25 mouse cellular contexts compared by ENCODE assay signal in the genomic region with DNA sequence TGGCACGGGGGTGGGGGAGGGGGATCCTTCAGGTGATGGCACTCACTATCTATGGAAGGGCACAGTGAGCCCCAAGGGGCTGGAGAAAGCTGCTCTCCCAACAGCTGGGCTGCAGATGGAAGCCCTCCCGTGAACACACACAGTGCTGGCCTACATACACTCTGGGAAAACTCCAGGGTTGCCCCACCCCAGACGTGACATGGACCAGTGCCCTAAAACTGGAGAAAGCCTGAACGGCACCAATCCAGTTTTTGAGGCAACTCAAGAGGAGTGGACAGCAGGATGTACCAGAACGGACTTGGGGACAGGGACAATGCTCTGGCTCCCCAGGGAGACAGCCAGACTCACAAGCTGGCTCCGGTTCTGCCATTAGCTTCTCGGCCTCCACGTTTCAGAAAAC. TPM values are rescaled to one million over a fixed set of nuclear protein-coding genes. Genes with fewer than 3 reads are reported as not detected.
DNase-seq lines count a peak whose midpoint lies in the region; ATAC-seq and TF ChIP-seq lines count a peak whose summit lies in the region.
"Had no signal": no experiment of that assay in that cellular context is flagged by ENCODE, and none has a peak within 500 bp of the region (broad histone marks: within the 10 kb centered on the region; RNA-seq: fewer than 3 reads in every experiment).

No protein-coding gene starts in this region.

- no peak for TF ChIP-seq EP300 in stomach, postnatal 0 days (optimal IDR thresholded peaks at IDR 0.05)

- no peak overlapping the region for H3K27ac ChIP-seq in gastrocnemius, adult 2 months
- H3K27ac ChIP-seq in midbrain, embryonic 11.5 days (ENCODE audit: low read depth, low read length): no peak overlapping the region
- H3K27ac ChIP-seq in midbrain, embryonic 14.5 days (replicated peaks; ENCODE audit: low read depth, low read length): no peak overlapping the region
- H3K27ac ChIP-seq in stomach, postnatal 0 days (replicated peaks): no peak overlapping the region
- H3K27ac ChIP-seq: embryonic facial prominence, embryonic 13.5 days; midbrain, embryonic 15.5 days; neural tube, embryonic 15.5 days had no signal

- WGBS in midbrain, embryonic 11.5 days: 77% methylated on average over 8 of the region's 8 CpGs
- WGBS in midbrain, embryonic 14.5 days: 76% methylated on average over 8 of the region's 8 CpGs
- WGBS in stomach, postnatal 0 days: 63% methylated on average over 8 of the region's 8 CpGs

- H3K9me3 ChIP-seq in midbrain, embryonic 11.5 days (ENCODE audit: control insufficient read depth, low read length): no peaks in the 10 kb centered on the region
- no peaks in the 10 kb centered on the region for H3K9me3 ChIP-seq in midbrain, embryonic 14.5 days (ENCODE audit: control insufficient read depth, low read length)
- H3K9me3 ChIP-seq in stomach, postnatal 0 days (ENCODE audit: control insufficient read depth, low read length): no peaks in the 10 kb centered on the region
- H3K9me3 ChIP-seq: embryonic facial prominence, embryonic 13.5 days; heart, embryonic 13.5 days; midbrain, embryonic 15.5 days; neural tube, embryonic 15.5 days had no signal

- peak; percentile 51 for DNase-seq in gastrocnemius, adult 2 months
- no peak for DNase-seq in gastrocnemius, postnatal 10 days
- peak; percentile 23 for DNase-seq in midbrain, embryonic 11.5 days (ENCODE audit: low spot score, missing footprints)
- no peak for DNase-seq in midbrain, embryonic 14.5 days
- peak; percentile 51 to 64 for DNase-seq in heart, postnatal 36 days
- DNase-seq in stomach, postnatal 0 days (ENCODE audit: low spot score): no peak
- DNase-seq in left cerebral cortex, postnatal 14 days (ENCODE audit: low spot score in 2 of 2): no peak
- DNase-seq: adrenal gland, postnatal 10 days; cerebellum, adult 9-11 months; kidney, adult 18-20 months; kidney, postnatal 10 days; thymus, postnatal 14 days had no signal

- no peak for TF ChIP-seq CTCF in gastrocnemius, adult 2 months (IDR thresholded peaks at IDR 0.05)
- no peak for TF ChIP-seq CTCF in stomach, postnatal 0 days (IDR thresholded peaks at IDR 0.05; ENCODE audit: low read depth)

- no peak overlapping the region for H3K4me3 ChIP-seq in gastrocnemius, adult 2 months
- no peak overlapping the region for H3K4me3 ChIP-seq in midbrain, embryonic 11.5 days (ENCODE audit: low read depth, low read length)
- H3K4me3 ChIP-seq in midbrain, embryonic 14.5 days (replicated peaks; ENCODE audit: low read depth, low read length): no peak overlapping the region
- H3K4me3 ChIP-seq in stomach, postnatal 0 days (ENCODE audit: low read depth, low read length): no peak overlapping the region
- H3K4me3 ChIP-seq: embryonic facial prominence, embryonic 13.5 days; heart, embryonic 13.5 days; midbrain, embryonic 15.5 days; myocyte; neural tube, embryonic 15.5 days had no signal

- H3K4me2 ChIP-seq in midbrain, embryonic 11.5 days: no peak overlapping the region
- H3K4me2 ChIP-seq in midbrain, embryonic 14.5 days (ENCODE audit: low read length): no peak overlapping the region
- no peak overlapping the region for H3K4me2 ChIP-seq in stomach, postnatal 0 days (replicated peaks; ENCODE audit: low read depth)
- H3K4me2 ChIP-seq: embryonic facial prominence, embryonic 13.5 days; heart, embryonic 13.5 days; midbrain, embryonic 15.5 days; neural tube, embryonic 15.5 days had no signal

- intact Hi-C loops in gastrocnemius, adult 2 months (cut with DNase I): no loop called here
- intact Hi-C loops in heart, postnatal 36 days (cut with DNase I): no loop called here
- intact Hi-C loops in left cerebral cortex, postnatal 14 days (cut with DNase I): no loop called here

- H3K9ac ChIP-seq in midbrain, embryonic 11.5 days (ENCODE audit: low read length): no peak overlapping the region
- H3K9ac ChIP-seq in midbrain, embryonic 14.5 days (replicated peaks; ENCODE audit: low read length): no peak overlapping the region
- H3K9ac ChIP-seq in stomach, postnatal 0 days (ENCODE audit: low read length): no peak overlapping the region
- H3K9ac ChIP-seq: embryonic facial prominence, embryonic 13.5 days; heart, embryonic 13.5 days; midbrain, embryonic 15.5 days; neural tube, embryonic 15.5 days had no signal

- no peak for ATAC-seq in midbrain, embryonic 11.5 days (ENCODE audit: low FRiP score)
- ATAC-seq in midbrain, embryonic 14.5 days (ENCODE audit: low FRiP score, low TSS enrichment): no peak
- peak; percentile 30; the same call in 1 of the 2 replicates for ATAC-seq in stomach, postnatal 0 days (ENCODE audit: low FRiP score, low TSS enrichment)
- ATAC-seq in erythroblast, adult 5-6 weeks (replicated peaks; ENCODE audit: low FRiP score, poor library complexity, severe bottlenecking): no peak
- ATAC-seq: activated CD4-positive, CD25-positive, alpha-beta regulatory T cell, adult 4 months; forebrain, embryonic 16.5 days; midbrain, embryonic 15.5 days had no signal

- H3K27me3 ChIP-seq in midbrain, embryonic 11.5 days (ENCODE audit: control insufficient read depth, insufficient read depth, low read length): no peaks in the 10 kb centered on the region
- no peaks in the 10 kb centered on the region for H3K27me3 ChIP-seq in midbrain, embryonic 14.5 days (ENCODE audit: control insufficient read depth, insufficient read depth, low read length)
- no peaks in the 10 kb centered on the region for H3K27me3 ChIP-seq in stomach, postnatal 0 days (ENCODE audit: control insufficient read depth, insufficient read depth, low read length)
- H3K27me3 ChIP-seq: embryonic facial prominence, embryonic 13.5 days; heart, embryonic 13.5 days; midbrain, embryonic 15.5 days; neural tube, embryonic 15.5 days had no signal

- H3K36me3 ChIP-seq in midbrain, embryonic 11.5 days (ENCODE audit: control insufficient read depth, insufficient read depth, low read length): peaks cover 2% of the 10 kb centered on the region; the same call in 1 of the 2 replicates
- no peaks in the 10 kb centered on the region for H3K36me3 ChIP-seq in midbrain, embryonic 14.5 days (ENCODE audit: control insufficient read depth, insufficient read depth, low read length)
- H3K36me3 ChIP-seq in stomach, postnatal 0 days (ENCODE audit: control insufficient read depth, insufficient read depth, low read length): no peaks in the 10 kb centered on the region; the same call in 1 of the 2 replicates
- H3K36me3 ChIP-seq: G1E; midbrain, embryonic 15.5 days had no signal

- 0 out of 2 replicates have a peak, but pooled peaks cover 3% of the 10 kb centered on the region for H3K4me1 ChIP-seq in midbrain, embryonic 11.5 days (ENCODE audit: control insufficient read depth, insufficient read depth, low read length)
- no peaks in the 10 kb centered on the region for H3K4me1 ChIP-seq in midbrain, embryonic 14.5 days (ENCODE audit: control insufficient read depth, insufficient read depth, low read length)
- H3K4me1 ChIP-seq in stomach, postnatal 0 days (replicated peaks; ENCODE audit: control insufficient read depth, insufficient read depth): no peaks in the 10 kb centered on the region

RNA-seq across cellular contexts. Expression of a gene that starts 27.1 kb away (rescaled TPM):
- not detected for total RNA-seq in gastrocnemius, adult 2 months (2021)
- total RNA-seq in gastrocnemius, postnatal 10 days (2021): not detected
- 0.07 TPM in 1 of 2 replicates, not detected in the other for polyA plus RNA-seq in midbrain, embryonic 11.5 days (2014; fragmentation: Nextera tagmentation; extraction: Ambion mirVana)
- polyA plus RNA-seq in midbrain, embryonic 14.5 days (2014; fragmentation: Nextera tagmentation; extraction: Ambion mirVana): not detected in 2 replicates
- under 1 TPM in 1 of 2 experiments, not detected in 1; 0.11 TPM for total RNA-seq in heart, postnatal 36 days (2021)
- polyA plus RNA-seq in stomach, postnatal 0 days (2015; fragmentation: Nextera tagmentation; extraction: Ambion mirVana): 0.05 TPM in 1 of 2 replicates, not detected in the other
- not detected for total RNA-seq in left cerebral cortex, postnatal 14 days (2021)
- total RNA-seq in erythroblast, adult 5-6 weeks (2015; ENCODE audit: low replicate concordance): not detected in 2 replicates
- total RNA-seq in erythroblast, adult 5-6 weeks (2017; ENCODE audit: low replicate concordance): not detected in 2 replicates
- total RNA-seq: layer of hippocampus, adult 18-20 months; layer of hippocampus, postnatal 25 days; left cerebral cortex, postnatal 25 days had no signal
- polyA plus RNA-seq: cortical plate, adult 2 months; embryonic facial prominence, embryonic 13.5 days; forebrain, embryonic 16.5 days; G1E; heart, embryonic 13.5 days; neural tube, embryonic 15.5 days had no signal

RNA-seq across cellular contexts. Expression of a gene that starts 51.5 kb away (rescaled TPM):
- total RNA-seq in gastrocnemius, adult 2 months (2021): 1 to 10 TPM in 1 of 2 experiments, under 1 TPM in 1; 0.43 to 1.5 TPM
- 1 to 10 TPM; 4.7 to 8.0 TPM for total RNA-seq in gastrocnemius, postnatal 10 days (2021)
- polyA plus RNA-seq in midbrain, embryonic 11.5 days (2014; fragmentation: Nextera tagmentation; extraction: Ambion mirVana): 0.21 and 0.31 TPM in 2 replicates
- polyA plus RNA-seq in midbrain, embryonic 14.5 days (2014; fragmentation: Nextera tagmentation; extraction: Ambion mirVana): 0.15 and 0.22 TPM in 2 replicates
- total RNA-seq in heart, postnatal 36 days (2021): 1 to 10 TPM in 1 of 2 experiments, under 1 TPM in 1; 0.83 to 1.9 TPM
- 1.1 TPM in 2 replicates for polyA plus RNA-seq in stomach, postnatal 0 days (2015; fragmentation: Nextera tagmentation; extraction: Ambion mirVana)
- under 1 TPM; 0.66 to 0.70 TPM for total RNA-seq in left cerebral cortex, postnatal 14 days (2021)
- total RNA-seq in erythroblast, adult 5-6 weeks (2015; ENCODE audit: low replicate concordance): 0.21 TPM in 1 of 2 replicates, not detected in the other
- not detected in 2 replicates for total RNA-seq in erythroblast, adult 5-6 weeks (2017; ENCODE audit: low replicate concordance)
- total RNA-seq: G1E had no signal
- polyA plus RNA-seq: activated CD4-positive, CD25-positive, alpha-beta regulatory T cell, adult 4 months; G1E had no signal

RNA-seq across cellular contexts. Expression of a gene that starts 58.6 kb away (rescaled TPM):
- total RNA-seq in gastrocnemius, adult 2 months (2021): 1 to 10 TPM; 4.0 to 7.2 TPM
- total RNA-seq in gastrocnemius, postnatal 10 days (2021): 10 to 100 TPM; 18.5 to 28.3 TPM
- 15.3 and 17.3 TPM in 2 replicates for polyA plus RNA-seq in midbrain, embryonic 11.5 days (2014; fragmentation: Nextera tagmentation; extraction: Ambion mirVana)
- 16.5 and 18.7 TPM in 2 replicates for polyA plus RNA-seq in midbrain, embryonic 14.5 days (2014; fragmentation: Nextera tagmentation; extraction: Ambion mirVana)
- total RNA-seq in heart, postnatal 36 days (2021): 10 to 100 TPM; 19.9 to 21.6 TPM
- polyA plus RNA-seq in stomach, postnatal 0 days (2015; fragmentation: Nextera tagmentation; extraction: Ambion mirVana): 5.6 and 5.7 TPM in 2 replicates
- 10 to 100 TPM; 15.0 to 15.1 TPM for total RNA-seq in left cerebral cortex, postnatal 14 days (2021)
- not detected in 2 replicates for total RNA-seq in erythroblast, adult 5-6 weeks (2015; ENCODE audit: low replicate concordance)
- not detected in 2 replicates for total RNA-seq in erythroblast, adult 5-6 weeks (2017; ENCODE audit: low replicate concordance)
- total RNA-seq: G1E had no signal
- polyA plus RNA-seq: activated CD4-positive, CD25-positive, alpha-beta regulatory T cell, adult 4 months had no signal

Comparison
In these comparisons a context has a peak if more than half of its experiments do, and no peak if none do; other contexts are left out.
1. DNase-seq: peak in gastrocnemius, adult 2 months (single experiment), midbrain, embryonic 11.5 days (single experiment) and heart, postnatal 36 days (2 of 2); none in gastrocnemius, postnatal 10 days (single experiment), midbrain, embryonic 14.5 days (single experiment), stomach, postnatal 0 days (single experiment) and left cerebral cortex, postnatal 14 days (0 of 2).
2. RNA of a gene that starts 58.6 kb away (total RNA-seq): 18.5 to 28.3 TPM in gastrocnemius, postnatal 10 days, 19.9 to 21.6 TPM in heart, postnatal 36 days, 15.0 to 15.1 TPM in left cerebral cortex, postnatal 14 days and 4.0 to 7.2 TPM in gastrocnemius, adult 2 months; not detected in erythroblast, adult 5-6 weeks; every median in the first group is over 4 times any median in the second.